Mouse (Mus musculus) left cerebral cortex, adult 2 months (tissue): ENCODE measurements at regions not wholly inside any gene's neighbourhood (a gene's known extent, or its start where the extent isn't known, plus 50 kb on each side); places are given as distances from the start of the nearest gene placed in this dataset.
A peak's percentile ranks its signal among the peaks of the same experiment; 100 is the strongest.
"Not testable (repeated sequence)": the region's sequence is repeated elsewhere in the genome, so short reads cannot be mapped to it uniquely, and the experiment has no call there.

Experiments
- DNase-seq, 2 experiments: peaks; one replicate each; pipeline ENCODE4 v3.0.0; 2021 to 2022; ENCODE audit warnings: low spot score in 2 of 2, mixed read lengths in 1 of 2; ENCODE audit errors: extremely low spot score in 1 of 2
- H3K27ac ChIP-seq: fragments of 200-600 bp; 2 replicates; pipeline ENCODE4 v1.8.1; 2022
- H3K4me3 ChIP-seq: fragments of 200-600 bp; 2 replicates; pipeline ENCODE4 v1.8.1; 2022
- CTCF ChIP-seq: fragments of 200-600 bp; IDR thresholded peaks from 2 replicates; pipeline ENCODE4 v1.8.1; 2022; ENCODE audit warnings: antibody characterized with exemption, mild to moderate bottlenecking, moderate library complexity
- intact Hi-C: fragments of 180-260 bp; cut with DNase I; formaldehyde crosslinking; loops from one replicate; pipeline ENCODE4 v1.15.1; 2025

- no peak overlapping the region for H3K27ac ChIP-seq
- DNase-seq = no peak
- no peak overlapping the region for H3K4me3 ChIP-seq
- intact Hi-C loops = no loop called here
- TF ChIP-seq CTCF = no peak
Measured at GRCm38 (mm10) chr14:13055198-13055597, 229.4 kb upstream of the Synpr start.

- intact Hi-C loops, DNase-seq: not testable (repeated sequence)
Measured at GRCm38 (mm10) chr14:13042536-13042935, 219.7 kb upstream of the Cadps start.

GRCm38 (mm10) chr14:13041741-13042140 lies 218.9 kb upstream of the Cadps start:
- H3K27ac ChIP-seq = no peak overlapping the region
- no peak for DNase-seq
- TF ChIP-seq CTCF = no peak
- intact Hi-C loops = no loop called here
- H3K4me3 ChIP-seq = no peak overlapping the region

More at GRCm38 (mm10) chr14:13042536-13042935, 219.7 kb upstream of the Cadps start:
- H3K27ac ChIP-seq, H3K4me3 ChIP-seq: not testable (repeated sequence)

GRCm38 (mm10) chr14:13040176-13040575 lies 217.3 kb upstream of the Cadps start:
- Histone ChIP-seq H3K4me3 (no peak overlapping the region), H3K27ac (no peak overlapping the region)
- no peak for DNase-seq
- intact Hi-C loops = no loop called here
- TF ChIP-seq CTCF = no peak

GRCm38 (mm10) chr14:13037426-13037825 lies 214.5 kb upstream of the Cadps start:
- no peak for TF ChIP-seq CTCF
- intact Hi-C loops = loop anchor here (1.0 to 10.0 kb wide), 5 partner anchors 15 to 463 kb away; partner anchors contain the start of gene Cadps
- peak in 1 of 2 experiments; percentile 20 for DNase-seq
- H3K4me3 ChIP-seq = no peak overlapping the region
- peak overlapping the region; percentile 82 for H3K27ac ChIP-seq

GRCm38 (mm10) chr14:13029794-13030193 lies 206.9 kb upstream of the Cadps start:
- no peak for TF ChIP-seq CTCF
- Histone ChIP-seq H3K27ac (no peak overlapping the region), H3K4me3 (no peak overlapping the region)
- DNase-seq = no peak
- intact Hi-C loops = loop anchor here (5.0 to 10.0 kb wide), 2 partner anchors 252 to 455 kb away; no protein-coding TSS in a partner anchor

- Histone ChIP-seq H3K27ac (no peak overlapping the region), H3K4me3 (no peak overlapping the region)
- TF ChIP-seq CTCF = no peak
- DNase-seq = no peak
- intact Hi-C loops = loop anchor here (2.0 to 5.0 kb wide), 2 partner anchors 14 to 200 kb away; partner anchors contain the start of gene Cadps
Measured at GRCm38 (mm10) chr14:13022744-13023143, 199.9 kb upstream of the Cadps start.

GRCm38 (mm10) chr14:13011099-13011498 lies 188.2 kb upstream of the Cadps start:
- Histone ChIP-seq H3K4me3 (no peak overlapping the region), H3K27ac (no peak overlapping the region)
- TF ChIP-seq CTCF = no peak
- intact Hi-C loops = no loop called here
- no peak for DNase-seq

- intact Hi-C loops = loop anchor here (1.0 to 10.0 kb wide), 3 partner anchors 36 to 426 kb away; partner anchors contain the start of gene Cadps
- DNase-seq = peak; percentile 73 to 83
- no peak for TF ChIP-seq CTCF
- peak overlapping the region; percentile 79 for H3K27ac ChIP-seq
- H3K4me3 ChIP-seq = no peak overlapping the region
Measured at GRCm38 (mm10) chr14:13000997-13001699, 178.3 kb upstream of the Cadps start.

- DNase-seq = no peak
- Histone ChIP-seq H3K27ac (no peak overlapping the region), H3K4me3 (no peak overlapping the region)
- TF ChIP-seq CTCF = no peak
- intact Hi-C loops = no loop called here
Measured at GRCm38 (mm10) chr14:12979416-12979815, 156.5 kb upstream of the Cadps start.

- no peak overlapping the region for H3K27ac ChIP-seq
- no peak for TF ChIP-seq CTCF
- DNase-seq = no peak
- no peak overlapping the region for H3K4me3 ChIP-seq
- intact Hi-C loops = no loop called here
Measured at GRCm38 (mm10) chr14:12966441-12966840, 143.6 kb upstream of the Cadps start.

- H3K4me3 ChIP-seq, intact Hi-C loops, H3K27ac ChIP-seq, DNase-seq: not testable (repeated sequence)
Measured at GRCm38 (mm10) chr14:12957896-12958295, 135.0 kb upstream of the Cadps start.

- no peak overlapping the region for H3K4me3 ChIP-seq
- TF ChIP-seq CTCF = no peak
- intact Hi-C loops = no loop called here
- no peak for DNase-seq
- H3K27ac ChIP-seq = no peak overlapping the region
Measured at GRCm38 (mm10) chr14:12950922-12951321, 128.0 kb upstream of the Cadps start.
